Mouse (Mus musculus): ENCODE results near the gene Insc. TPM values are rescaled to one million over a fixed set of nuclear protein-coding genes. Genes with fewer than 3 reads are reported as not detected.

The Insc gene
- not detected in 2 replicates for polyA plus RNA-seq (2012)

DNA sequence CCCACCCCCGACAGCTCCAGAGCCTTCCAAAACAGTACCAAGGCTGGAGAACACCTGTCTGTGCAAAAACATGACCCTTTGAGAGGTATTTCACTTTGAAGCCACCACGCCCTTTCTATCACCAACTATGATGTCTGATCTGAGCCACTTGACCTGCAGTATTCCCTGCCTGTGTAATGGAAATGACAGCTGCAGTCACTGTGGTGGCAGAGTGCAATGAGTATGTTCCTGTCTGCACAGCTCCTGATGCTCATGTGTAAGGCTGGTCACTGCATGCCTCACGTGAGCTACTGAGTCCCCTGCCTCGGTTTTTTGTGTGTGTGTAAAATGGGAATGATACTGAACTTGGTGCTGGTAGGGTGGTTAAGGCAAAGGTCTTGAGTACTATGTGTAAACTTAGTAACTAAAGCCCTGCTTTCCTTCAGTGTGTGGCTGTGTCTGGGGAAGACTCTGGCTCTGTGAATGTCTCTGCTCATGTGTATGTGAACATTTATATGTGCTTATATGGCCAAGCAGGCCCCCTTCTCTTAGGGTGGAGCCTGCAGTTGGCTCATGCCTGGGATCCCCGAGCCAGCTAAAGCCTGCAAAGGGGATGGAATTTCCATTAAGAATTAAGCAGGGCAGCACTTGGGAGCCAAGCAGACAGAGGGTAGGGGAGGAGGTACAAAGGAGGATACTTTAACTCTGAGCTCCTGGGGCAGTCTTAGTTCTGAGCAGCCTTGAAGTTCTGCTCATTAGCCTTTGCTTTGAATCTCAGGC is at the start of gene Insc:
Insc (plus strand) TSS at position 673 of the 759 bp plus-strand sequence.
- no peak for TF ChIP-seq GATA1 (IDR thresholded peaks at IDR 0.05; ENCODE audit: low read length)

DNA sequence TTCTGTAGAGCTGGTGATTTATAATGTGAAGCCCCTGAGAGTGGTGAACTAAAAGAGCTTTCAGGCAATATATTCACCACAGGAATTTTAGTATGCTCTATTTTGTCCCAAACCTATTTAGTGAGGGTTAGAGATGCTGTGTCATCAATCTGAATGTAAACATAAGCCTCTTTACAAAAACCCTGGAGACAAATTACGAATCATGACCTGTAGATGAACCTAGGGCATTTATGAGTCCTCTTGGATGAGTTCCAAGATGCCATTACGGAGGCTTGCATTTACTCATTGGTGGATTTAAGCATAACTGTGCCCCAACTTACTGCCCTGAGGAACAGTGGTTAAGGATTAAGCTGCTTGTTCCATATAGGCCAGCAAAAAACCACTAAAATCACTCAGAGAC is 42.6 kb upstream of the Insc start:
- no peak for TF ChIP-seq GATA1 (IDR thresholded peaks at IDR 0.05; ENCODE audit: low read length)

DNA sequence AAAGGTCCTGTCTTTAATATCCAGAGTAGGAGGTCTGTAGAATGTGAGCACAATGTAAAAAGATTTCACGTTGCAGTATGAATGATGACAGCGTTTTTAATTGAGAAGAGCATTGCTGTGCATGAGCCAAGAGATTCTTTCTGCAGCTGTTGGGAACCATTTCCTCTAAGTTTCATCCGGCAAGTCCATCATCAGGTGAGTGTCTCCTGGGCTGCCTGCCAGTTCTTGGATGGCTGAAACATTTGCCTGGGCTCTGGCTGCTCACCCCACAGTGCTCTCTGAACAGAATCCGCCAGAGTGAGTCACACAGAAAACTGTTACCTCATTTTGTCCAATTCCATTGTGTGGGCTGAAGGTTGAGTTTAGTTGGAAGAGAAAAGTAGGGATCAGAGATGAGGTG is 36.8 kb upstream of the Insc start:
- TF ChIP-seq GATA1 (IDR thresholded peaks at IDR 0.05; ENCODE audit: low read length), result no peak

DNA sequence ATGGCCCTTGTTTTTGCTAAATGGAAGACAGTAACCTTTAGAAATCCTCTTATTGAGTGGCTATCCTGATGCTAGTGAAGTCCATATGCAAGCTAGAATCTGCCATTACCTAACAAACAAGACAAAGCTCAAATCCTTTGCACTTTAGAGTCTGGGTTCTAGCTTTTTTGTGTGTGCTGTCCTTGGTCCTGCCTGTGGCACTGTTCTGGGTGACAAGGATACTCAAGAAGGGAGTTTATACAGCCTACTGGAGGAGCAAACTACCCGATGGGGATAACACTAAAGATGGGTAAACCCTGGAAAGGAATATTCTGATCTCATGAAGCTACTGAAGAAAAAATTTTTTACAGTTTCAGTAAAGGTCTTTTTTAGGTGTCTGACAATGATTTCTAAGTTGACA is 36.1 kb upstream of the Insc start:
- no peak for TF ChIP-seq GATA1 (IDR thresholded peaks at IDR 0.05; ENCODE audit: low read length)

DNA sequence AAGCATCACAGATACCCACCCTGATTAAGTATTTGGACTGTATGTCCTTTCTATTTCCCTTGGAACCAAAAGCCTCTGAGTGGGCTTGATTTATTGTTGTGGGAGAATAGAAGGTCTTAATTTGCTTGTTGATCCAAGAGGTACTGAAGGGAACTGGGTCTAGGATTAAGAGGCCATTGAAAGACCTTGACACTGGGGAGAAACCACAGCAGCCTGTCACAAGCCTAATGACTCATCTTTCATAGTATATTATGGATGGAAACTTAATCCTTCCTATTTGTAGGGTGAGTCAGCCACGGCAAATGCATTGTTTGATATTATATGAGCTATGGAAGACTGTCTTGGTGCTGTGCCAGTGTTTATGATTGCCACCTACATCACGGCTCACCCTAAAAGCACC is 33.1 kb upstream of the Insc start:
- no peak for TF ChIP-seq GATA1 (IDR thresholded peaks at IDR 0.05; ENCODE audit: low read length)

DNA sequence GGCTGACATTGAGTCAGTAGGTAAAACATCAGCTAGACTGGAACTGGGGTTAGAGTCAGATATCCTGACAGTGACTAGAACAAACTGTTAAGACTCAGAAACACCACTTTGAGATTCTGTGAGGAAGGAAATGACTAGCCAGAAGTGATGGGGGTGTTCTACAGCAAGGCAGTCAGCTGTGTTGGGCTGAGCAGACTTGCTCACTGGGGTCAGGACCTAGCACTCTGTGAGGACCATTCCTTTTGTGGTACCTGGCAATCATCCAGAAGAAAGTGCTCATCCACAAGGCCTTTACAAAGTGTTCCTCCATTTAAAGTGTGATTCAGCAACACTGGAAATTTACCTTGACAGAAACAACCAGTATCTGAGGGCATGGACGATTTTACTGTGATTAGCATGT is 31.0 kb upstream of the Insc start:
- TF ChIP-seq GATA1 (IDR thresholded peaks at IDR 0.05; ENCODE audit: low read length), result no peak

DNA sequence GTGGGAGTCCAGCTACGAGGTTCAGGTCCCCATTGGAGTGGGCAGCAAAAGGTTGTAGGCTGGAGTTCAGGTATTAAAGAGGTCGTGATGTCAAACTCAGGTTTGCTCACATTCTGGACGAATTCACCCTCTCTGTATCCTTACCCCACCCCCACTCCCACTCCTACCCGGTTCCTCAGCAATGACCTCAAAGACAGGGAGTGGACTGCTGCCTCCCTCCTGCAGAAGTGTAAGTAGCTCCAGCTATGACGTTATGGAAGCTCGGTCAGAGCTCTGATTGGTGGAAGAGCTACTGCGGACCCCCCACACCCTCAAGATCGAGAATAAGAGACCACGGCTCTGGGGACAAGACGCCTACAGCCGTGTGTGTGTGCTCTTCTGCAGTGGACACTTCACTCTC is 25.2 kb upstream of the Insc start, which contains the start of gene Calcb:
Calcb (plus strand) TSS at position 344 of the 400 bp plus-strand sequence.
- no peak for TF ChIP-seq GATA1 (IDR thresholded peaks at IDR 0.05; ENCODE audit: low read length)

DNA sequence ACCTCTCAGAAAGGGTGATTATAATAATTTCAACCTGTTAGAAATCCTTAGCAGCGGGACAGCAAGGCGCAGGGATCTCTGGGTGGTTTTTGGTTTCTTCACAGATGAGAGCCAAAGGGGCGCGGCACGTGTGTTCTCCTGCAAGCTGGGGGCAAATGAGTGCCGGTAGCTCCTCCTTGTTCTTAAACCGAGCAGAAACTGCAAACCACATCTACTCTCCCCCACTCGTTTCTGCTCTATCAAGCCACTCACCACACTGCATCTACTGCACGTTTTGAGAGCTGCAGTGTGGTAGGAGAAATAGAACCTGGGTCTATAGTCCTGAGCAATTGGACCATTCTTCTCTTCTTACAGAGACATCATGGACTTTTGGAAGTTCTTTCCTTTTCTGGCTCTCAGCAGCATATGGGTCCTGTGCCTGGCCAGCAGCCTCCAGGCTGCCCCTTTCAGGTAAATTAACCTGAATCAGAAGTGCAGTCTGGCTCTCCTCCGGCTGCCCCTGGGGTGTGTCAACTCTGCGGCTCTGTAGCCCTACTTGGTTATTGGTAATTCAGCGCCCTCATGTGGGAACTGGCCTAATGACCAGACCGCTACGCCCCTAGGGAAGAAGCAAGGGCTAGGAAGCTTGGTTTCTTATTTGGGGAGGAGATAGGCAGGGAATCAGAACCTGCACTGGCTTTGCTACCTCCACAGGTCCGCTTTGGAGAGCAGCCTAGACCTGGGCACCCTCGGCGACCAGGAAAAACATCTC is 23.9 kb upstream of the Insc start:
- no peak for TF ChIP-seq GATA1 (IDR thresholded peaks at IDR 0.05; ENCODE audit: low read length)

DNA sequence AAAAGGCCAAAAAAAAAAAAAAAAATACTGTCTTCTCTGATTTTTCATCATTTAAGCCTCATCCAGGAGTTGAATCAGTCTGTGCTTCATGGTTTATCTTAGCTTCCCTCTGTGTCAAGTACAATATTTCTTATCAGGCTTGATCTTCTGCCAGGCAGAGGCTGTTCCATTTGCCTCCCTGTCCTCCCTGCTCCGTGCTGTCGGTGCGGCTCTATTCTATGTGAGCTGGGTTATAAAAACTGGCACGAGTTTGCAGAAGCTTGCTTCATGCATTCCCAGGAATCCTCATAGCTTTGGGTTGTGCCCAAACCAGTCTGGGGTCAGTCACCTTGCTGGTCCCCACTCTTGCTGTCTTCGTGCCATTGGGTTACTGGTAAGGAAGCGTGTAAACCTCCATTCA is 12.3 kb upstream of the Insc start:
- no peak for TF ChIP-seq GATA1 (IDR thresholded peaks at IDR 0.05; ENCODE audit: low read length)

DNA sequence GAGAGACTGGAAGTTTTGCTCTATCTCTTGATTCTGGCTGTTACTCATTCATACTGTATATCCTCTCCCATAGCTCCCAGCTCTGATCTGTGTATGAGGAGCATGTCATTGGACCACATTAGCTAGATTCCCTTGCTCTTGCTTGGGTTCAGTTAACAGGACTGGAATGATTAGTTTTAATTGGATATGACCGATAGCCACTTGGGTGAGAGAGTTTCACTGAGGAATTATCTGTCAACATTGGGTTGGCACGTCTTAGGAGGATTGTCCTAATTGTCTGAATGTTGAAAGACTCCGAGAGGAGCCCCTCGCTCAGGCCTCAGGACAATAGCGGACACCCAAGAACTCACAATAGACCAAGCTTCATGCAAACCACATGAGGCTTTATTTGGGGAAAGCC is 7.2 kb upstream of the Insc start:
- no peak for TF ChIP-seq GATA1 (IDR thresholded peaks at IDR 0.05; ENCODE audit: low read length)

DNA sequence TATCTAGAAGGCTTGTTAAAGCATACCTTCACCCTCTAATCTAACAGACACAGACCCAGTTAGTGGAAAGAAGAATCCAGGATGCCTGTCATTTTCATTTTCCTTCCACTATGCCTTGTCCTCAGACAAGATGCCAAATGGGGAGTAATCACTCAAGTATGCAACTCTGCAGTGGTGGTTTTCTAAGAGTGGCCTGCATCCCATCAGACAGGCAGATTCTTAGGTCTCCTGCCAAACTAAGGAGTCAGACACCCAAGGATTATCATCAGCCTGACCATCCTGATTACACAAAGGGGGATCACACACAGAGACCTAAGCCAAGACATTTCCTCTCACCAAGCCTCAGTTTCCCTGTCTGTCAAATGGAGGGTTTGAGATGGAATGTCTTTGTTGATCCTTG is 5.3 kb upstream of the Insc start:
- no peak for TF ChIP-seq GATA1 (IDR thresholded peaks at IDR 0.05; ENCODE audit: low read length)

DNA sequence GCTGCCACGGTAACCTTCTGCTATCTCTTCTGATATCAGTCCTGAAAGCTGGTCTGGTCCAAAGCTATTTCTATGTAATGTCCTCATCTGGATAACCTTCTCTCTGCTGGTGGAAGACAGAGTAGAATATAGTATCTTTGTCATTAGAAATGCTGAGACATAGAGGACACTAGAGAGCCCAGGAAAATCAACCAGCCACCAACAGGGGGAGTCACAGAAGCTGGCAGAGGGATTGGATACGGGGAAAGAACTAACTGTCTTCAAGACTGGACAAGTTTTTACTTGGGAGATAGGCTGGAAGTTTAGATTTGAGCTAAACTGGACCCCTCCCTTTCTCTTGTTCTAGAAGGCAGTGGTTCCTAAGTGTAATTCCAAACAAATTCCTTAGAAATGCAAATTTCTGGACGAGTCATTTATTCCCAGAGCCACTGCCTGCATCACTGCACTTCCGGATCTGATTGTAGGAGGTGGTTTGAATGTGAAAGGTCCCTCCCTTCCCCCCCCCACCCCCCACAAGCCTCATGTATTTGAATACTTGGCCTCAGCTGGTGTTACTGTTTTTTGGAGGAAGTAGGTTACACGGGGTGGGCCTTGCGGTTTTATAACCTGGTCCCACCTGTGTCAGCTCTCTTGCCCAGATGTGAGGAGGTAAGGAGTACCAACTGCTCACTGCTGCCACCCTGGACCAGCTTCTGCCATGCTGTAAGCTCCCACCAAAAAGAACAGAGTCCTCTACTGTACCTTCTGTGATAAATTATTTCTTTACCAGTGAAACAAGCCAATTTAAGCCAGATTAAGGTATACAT is 2.9 kb upstream of the Insc start:
- TF ChIP-seq GATA1 (IDR thresholded peaks at IDR 0.05; ENCODE audit: low read length), result no peak

DNA sequence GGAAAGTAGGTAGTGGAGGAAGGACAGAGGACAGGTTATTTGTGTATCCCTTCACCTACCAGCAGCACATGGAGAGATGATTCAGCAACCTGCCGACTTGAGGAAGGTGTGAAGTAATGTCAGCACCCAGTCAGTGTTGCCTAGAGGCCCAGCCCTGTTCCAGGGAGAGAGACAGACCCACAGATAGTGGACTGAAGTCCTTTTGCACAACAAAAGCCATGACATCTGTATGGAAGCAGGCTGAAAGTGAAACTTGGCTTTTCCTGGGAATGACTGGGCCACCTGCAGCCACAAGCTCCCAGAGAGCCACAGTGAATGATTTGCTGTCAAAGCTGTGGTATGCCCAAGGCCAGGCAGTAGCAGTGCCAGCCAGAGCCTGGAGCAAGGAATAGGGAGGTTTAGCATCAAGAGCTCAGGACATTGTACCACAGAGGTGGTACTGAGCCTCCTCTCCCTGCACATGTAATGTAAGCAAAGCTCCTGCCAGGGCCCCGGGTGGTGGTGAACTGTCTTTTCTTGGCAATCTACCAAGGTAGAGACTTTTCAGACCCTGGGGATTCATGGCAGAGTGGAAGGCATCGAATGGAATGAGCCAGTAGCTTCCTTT is 1.2 kb downstream of the Insc start:
- no peak for TF ChIP-seq GATA1 (IDR thresholded peaks at IDR 0.05; ENCODE audit: low read length)

DNA sequence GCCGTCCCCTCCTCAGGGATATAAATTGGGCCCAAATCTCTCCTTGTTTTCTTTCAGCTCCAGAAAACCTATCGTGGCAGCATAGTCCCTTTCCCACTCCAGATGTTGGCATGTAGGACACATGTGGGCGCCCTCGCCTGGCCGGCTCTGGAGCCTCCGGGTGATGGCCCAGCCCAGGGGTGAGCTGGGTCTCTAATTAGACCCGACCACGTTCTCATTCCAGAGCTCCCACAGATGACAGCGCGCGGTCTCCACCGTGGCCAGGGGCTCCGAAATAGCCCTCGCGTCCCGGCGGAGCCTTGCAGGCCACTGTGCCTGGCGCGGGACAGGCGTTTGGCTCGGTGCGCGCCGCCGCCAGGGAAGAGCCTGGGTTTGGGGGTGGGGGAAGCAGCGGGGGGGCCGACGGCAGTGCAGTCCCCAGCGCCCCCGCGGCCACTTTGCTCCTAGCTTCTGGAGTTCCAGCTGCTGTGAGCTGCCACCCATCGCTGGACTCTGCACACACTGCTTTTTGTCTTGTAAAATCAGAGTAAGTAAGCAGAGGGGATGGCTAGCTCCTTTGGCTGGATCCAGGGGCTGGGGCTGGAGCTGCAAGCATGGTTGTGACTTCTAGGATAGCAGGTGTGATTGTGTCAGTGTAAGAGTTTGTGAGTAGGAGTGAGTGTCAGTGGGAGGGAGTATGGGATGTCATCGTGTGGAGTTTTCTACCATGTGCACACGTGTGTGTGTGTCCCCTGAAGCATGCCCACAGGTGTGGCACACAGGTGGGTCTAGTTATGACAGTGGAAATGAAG is 2.2 kb downstream of the Insc start:
- no peak for TF ChIP-seq GATA1 (IDR thresholded peaks at IDR 0.05; ENCODE audit: low read length)

DNA sequence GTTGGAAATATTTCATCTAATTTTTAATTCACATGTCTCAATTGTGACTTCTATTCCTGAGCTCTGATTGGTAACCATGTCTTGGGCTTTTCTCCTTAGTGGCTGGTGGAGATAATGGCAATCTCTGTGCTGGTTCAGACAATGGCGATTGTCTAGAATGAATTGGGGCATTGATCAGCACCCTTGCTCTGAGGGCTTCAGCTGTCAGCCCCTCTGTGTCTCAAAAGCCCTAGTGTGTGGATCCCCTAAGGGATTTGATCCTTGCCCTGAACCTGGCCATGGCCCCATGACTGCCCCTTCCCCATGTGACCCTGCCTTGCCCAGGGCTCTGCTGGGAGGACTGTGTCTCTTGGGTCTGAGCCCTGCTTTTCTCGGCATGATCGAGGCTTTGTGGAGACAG is 4.1 kb downstream of the Insc start:
- no peak for TF ChIP-seq GATA1 (IDR thresholded peaks at IDR 0.05; ENCODE audit: low read length)

Measured in G1E-ER4 (cell line).